Mouse (Mus musculus) embryonic fibroblast, embryonic 13.5 days (primary cell): ENCODE results near the gene Lnp1.
"Not testable (repeated sequence)": the region's sequence is repeated elsewhere in the genome, so short reads cannot be mapped to it uniquely, and the experiment has no call there.

Experiments used
- CTCF ChIP-seq: IDR thresholded peaks from 2 replicates; pipeline ENCODE4 v1.5.1; 2011; ENCODE audit warnings: mild to moderate bottlenecking, control low read depth, low read length, moderate library complexity, borderline replicate concordance; ENCODE audit not compliant: insufficient read depth
- POLR2A ChIP-seq: IDR thresholded peaks from 2 replicates; pipeline ENCODE4 v1.6.1; 2011; ENCODE audit warnings: low read depth, mild to moderate bottlenecking, control low read depth, low read length, moderate library complexity

- TF ChIP-seq CTCF, POLR2A: not testable (repeated sequence)
Observed at GRCm38 (mm10) chr16:56958311-56958710, 30.4 kb upstream of the Lnp1 start.
